Mouse (Mus musculus) embryonic facial prominence, embryonic 11.5 days (tissue): ENCODE measurements around the gene Ccdc88b. TPM values are rescaled to one million over a fixed set of nuclear protein-coding genes. Genes with fewer than 3 reads are reported as not detected.

Experiments used
- ATAC-seq: fragments of 200-750 bp; cut with Nextera tagmentation; replicated peaks from 2 replicates; pipeline ENCODE4 v1.8.0; 2017; ENCODE audit warnings: low read depth; ENCODE audit not compliant: insufficient number of reproducible peaks, low FRiP score, low TSS enrichment
- DNase-seq: peaks from one replicate; pipeline ENCODE4 v3.0.0-alpha.2; 2015; ENCODE audit warnings: low spot score
- H3K27ac ChIP-seq: fragments of 300-500 bp; sonication (generic); replicated peaks from 2 replicates; pipeline ENCODE4 v1.5.1; 2014; ENCODE audit warnings: mild to moderate bottlenecking, low read depth, low read length, control low read depth
- H3K27me3 ChIP-seq: fragments of 300-500 bp; sonication (generic); 2 replicates; pipeline ENCODE4 v1.6.1; 2014; ENCODE audit warnings: mild to moderate bottlenecking, low read length, moderate library complexity, mixed read lengths; ENCODE audit not compliant: control insufficient read depth, insufficient read depth
- H3K36me3 ChIP-seq: fragments of 300-500 bp; sonication (generic); replicated peaks from 2 replicates; pipeline ENCODE4 v1.6.1; 2014; ENCODE audit warnings: low read depth, mild to moderate bottlenecking, low read length, moderate library complexity, mixed read lengths; ENCODE audit not compliant: control insufficient read depth, insufficient read depth
- H3K4me1 ChIP-seq: fragments of 300-500 bp; sonication (generic); 2 replicates; pipeline ENCODE4 v1.6.1; 2014; ENCODE audit warnings: low read length, mixed read lengths; ENCODE audit not compliant: control insufficient read depth, insufficient read depth
- H3K4me2 ChIP-seq: fragments of 300-500 bp; sonication (generic); 2 replicates; pipeline ENCODE4 v1.6.1; 2014; ENCODE audit warnings: low read depth, mild to moderate bottlenecking, control low read depth, low read length, moderate library complexity
- H3K4me3 ChIP-seq: fragments of 300-500 bp; sonication (generic); 2 replicates; pipeline ENCODE4 v1.5.1; 2014; ENCODE audit warnings: low read depth, low read length, control low read depth
- H3K9ac ChIP-seq: fragments of 300-500 bp; sonication (generic); replicated peaks from 2 replicates; pipeline ENCODE4 v1.6.1; 2014; ENCODE audit warnings: mild to moderate bottlenecking, control low read depth, low read length
- H3K9me3 ChIP-seq: fragments of 300-500 bp; sonication (generic); replicated peaks from 2 replicates; pipeline ENCODE4 v1.6.1; 2016; ENCODE audit warnings: mild to moderate bottlenecking, low read length, inconsistent platforms, mixed read lengths; ENCODE audit not compliant: control insufficient read depth
- WGBS: fragments of 180-500 bp; shearing (Covaris S2); extraction: QIAGEN DNeasy Blood & Tissue Kit; methylation state at CpG from one replicate; pipeline ENCODE4 v1.1.7; 2014; 5-methylcytosine and 5-hydroxymethylcytosine counted together
- polyA plus RNA-seq: library from polyadenylated mRNA; unstranded; fragments of >200 nt; fragmentation: Nextera tagmentation; extraction: Ambion mirVana; gene quantifications from 2 replicates; pipeline ENCODE4 v1.2.1, GENCODE M21; 2014

Ccdc88b gene
- polyA plus RNA-seq, 1 experiment from 2014 or later: 0.39 TPM

DNA sequence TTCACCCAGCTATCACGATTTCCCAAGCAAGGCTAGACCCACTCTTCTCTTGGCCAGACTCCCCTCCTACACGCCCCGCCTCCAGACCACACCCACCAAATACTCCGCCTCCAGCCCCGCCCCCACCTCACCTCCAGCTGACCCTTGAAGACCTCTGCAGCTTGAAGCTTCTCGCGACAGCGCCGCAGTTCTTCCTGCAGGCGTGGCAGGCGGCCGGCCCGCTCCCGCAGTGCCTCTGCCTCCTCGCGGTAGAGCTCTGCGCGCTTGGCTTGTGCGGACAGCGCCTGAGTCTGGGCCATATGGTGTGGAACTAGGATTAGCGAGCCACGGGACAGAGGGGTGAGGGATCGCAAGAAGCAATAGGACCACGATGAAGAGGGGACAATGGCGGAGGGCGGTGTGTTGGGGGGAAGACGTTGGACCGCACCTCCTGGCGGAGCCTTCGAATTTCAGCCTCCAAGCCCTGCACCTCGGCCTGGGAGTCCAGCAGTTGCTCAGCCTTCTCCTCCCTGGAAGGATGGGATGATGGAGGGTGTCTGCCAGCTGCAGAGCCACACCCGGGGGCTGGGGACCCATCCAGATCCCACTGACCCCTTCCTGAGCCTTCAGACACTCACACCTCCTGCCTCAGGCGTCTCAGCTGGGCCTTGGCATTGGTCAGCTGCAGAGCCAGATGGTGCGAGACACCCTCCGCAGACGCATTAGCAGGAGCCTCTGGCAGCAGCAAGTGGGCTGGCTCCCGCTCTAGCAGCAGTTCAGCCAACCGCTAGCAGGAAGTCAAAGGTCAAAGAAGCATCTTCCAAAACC lies 2.6 kb downstream of the Ccdc88b start:
- Histone ChIP-seq H3K9me3 (no peaks in the 10 kb centered on the region), H3K9ac (peak overlapping the region; percentile 37; the same call in 1 of the 2 replicates), H3K4me1 (peaks cover 4% of the 10 kb centered on the region; the same call in 1 of the 2 replicates), H3K27me3 (no peaks in the 10 kb centered on the region; the same call in 1 of the 2 replicates), H3K27ac (no peak overlapping the region), H3K4me3 (0 out of 2 replicates have a peak overlapping the region, but pooled peaks have one; percentile 3), H3K4me2 (peak overlapping the region; percentile 32), H3K36me3 (no peaks in the 10 kb centered on the region)
- peak; percentile 40; the same call in 1 of the 2 replicates for ATAC-seq
- WGBS: 7% methylated on average over 38 of the region's 38 CpGs
- peak; percentile 76 for DNase-seq

DNA sequence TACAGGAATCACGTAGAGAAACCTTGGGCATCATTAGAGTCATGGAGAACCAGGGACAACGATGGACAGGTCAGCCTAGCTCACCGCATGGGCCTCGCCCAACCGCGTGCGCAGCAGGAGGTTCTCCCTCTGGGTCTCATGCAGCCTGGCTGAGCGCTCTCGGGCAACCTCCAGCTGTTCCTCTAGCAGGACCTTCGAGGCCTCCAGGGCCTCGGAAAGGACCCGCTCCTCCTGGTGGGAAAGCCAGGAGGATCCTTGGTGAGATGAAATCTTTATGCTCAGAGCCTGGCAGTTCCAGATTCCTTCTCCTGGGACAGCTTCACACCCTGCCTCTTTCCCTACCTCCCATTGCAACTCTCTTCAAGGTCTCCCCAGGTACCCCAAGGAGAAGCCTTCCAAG lies 3.4 kb downstream of the Ccdc88b start:
- Histone ChIP-seq H3K36me3 (no peaks in the 10 kb centered on the region), H3K4me1 (peaks cover 4% of the 10 kb centered on the region; the same call in 1 of the 2 replicates), H3K4me2 (no peak overlapping the region), H3K9ac (no peak overlapping the region), H3K27me3 (peaks cover 2% of the 10 kb centered on the region; the same call in 1 of the 2 replicates), H3K27ac (no peak overlapping the region), H3K9me3 (no peaks in the 10 kb centered on the region), H3K4me3 (no peak overlapping the region)
- DNase-seq (no peak), ATAC-seq (no peak)
- 87% methylated on average over 12 of the region's 12 CpGs for WGBS

DNA sequence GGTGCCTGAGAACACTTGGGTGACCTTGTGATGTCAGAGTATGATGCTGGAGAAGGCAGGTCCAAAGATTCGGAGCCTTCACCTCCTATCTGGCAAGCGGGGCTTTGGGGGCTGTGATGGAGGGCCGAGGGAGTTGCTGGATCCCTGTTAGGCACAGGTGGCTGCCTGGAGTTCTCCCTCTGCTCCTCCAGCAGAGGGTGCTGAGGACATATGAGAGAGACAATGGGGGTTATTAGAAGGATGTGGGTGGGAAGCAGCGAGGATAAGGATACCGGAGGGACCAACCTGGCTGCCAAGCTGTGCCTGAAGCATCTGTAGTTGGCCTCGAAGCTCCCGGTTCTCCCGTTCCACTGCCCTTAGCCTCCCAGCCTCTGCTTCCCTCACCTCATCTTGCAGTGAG lies 4.1 kb downstream of the Ccdc88b start:
- H3K9ac ChIP-seq: no peak overlapping the region
- no peak overlapping the region for H3K4me3 ChIP-seq
- no peaks in the 10 kb centered on the region for H3K9me3 ChIP-seq
- H3K4me2 ChIP-seq: no peak overlapping the region
- no peaks in the 10 kb centered on the region for H3K36me3 ChIP-seq
- no peak overlapping the region for H3K27ac ChIP-seq
- no peak for ATAC-seq
- H3K27me3 ChIP-seq: peaks cover 9% of the 10 kb centered on the region
- no peak for DNase-seq
- H3K4me1 ChIP-seq: peaks cover 4% of the 10 kb centered on the region; the same call in 1 of the 2 replicates
- 80% methylated on average over 8 of the region's 8 CpGs for WGBS

DNA sequence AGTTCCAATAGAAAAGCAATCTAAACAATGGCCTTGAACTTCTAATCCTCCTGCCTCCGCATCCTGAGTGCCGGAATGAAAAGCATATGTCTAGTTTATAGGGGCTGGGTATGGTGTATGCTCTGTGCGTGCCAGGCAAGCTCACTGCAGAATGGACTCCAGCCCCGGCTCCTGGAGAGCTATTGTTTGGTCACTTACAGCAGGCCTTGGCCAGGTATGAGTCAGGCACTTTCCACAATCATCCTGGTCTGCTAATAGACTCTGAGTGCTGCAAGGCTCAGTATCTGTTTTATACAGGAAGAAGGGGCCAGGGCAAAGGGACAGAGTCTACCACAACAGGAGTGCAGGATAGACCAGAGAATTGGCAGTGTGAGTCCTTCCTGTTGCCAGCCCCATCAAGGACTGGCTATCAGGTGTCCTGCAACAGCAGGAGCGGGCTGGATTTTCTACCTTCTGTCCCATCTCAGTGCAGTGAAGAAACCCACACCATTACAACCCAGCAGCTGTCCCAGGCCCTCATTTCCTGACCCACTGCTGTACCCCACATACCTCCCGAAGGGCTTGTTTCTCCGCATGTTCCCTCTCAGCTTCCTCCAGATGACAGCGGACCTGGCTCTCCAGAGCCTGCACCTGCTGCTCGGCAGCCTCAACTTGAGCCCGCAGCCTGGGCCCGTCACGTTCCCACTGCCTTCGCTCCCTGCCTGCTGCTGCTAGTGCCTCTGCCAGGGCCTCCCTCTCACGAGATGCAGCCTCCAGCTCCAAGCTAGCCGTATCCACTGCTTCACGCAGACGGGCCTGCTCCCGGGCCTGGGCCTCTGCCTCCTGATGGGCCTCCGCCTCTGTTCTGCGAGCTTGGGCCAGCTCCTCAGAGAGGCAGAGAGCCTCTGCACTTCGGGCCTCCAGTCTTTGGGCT lies 5.4 kb downstream of the Ccdc88b start:
- Histone ChIP-seq H3K27ac (no peak overlapping the region), H3K4me2 (no peak overlapping the region), H3K9ac (0 out of 2 replicates have a peak overlapping the region, but pooled peaks have one; percentile 6), H3K4me3 (no peak overlapping the region), H3K4me1 (peaks cover 4% of the 10 kb centered on the region; the same call in 1 of the 2 replicates), H3K27me3 (peaks cover 21% of the 10 kb centered on the region), H3K9me3 (no peaks in the 10 kb centered on the region), H3K36me3 (no peaks in the 10 kb centered on the region)
- DNase-seq (no peak), ATAC-seq (no peak)
- WGBS: 79% methylated on average over 21 of the region's 21 CpGs

DNA sequence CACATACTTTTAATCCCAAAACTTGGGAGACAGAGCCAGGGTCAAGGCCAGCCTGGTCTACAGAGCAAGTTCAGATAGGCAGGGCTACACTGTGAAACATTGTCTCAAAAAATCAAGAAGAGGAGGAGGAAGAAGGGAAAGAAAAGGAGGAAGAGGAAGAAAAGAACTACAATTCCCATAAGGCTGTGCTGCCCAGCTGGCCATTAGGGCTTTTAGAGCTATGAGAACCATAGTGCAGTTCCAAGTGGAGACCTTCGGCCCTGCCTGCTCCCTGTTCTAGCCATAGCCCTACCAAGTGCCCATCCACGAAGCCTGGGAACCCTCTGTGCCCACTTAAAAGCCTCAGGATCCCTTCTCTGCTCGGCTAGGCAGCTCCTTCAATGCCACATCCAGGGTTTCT lies 6.5 kb downstream of the Ccdc88b start:
- Histone ChIP-seq H3K36me3 (no peaks in the 10 kb centered on the region), H3K4me2 (no peak overlapping the region), H3K27me3 (peaks cover 32% of the 10 kb centered on the region), H3K4me1 (peaks cover 4% of the 10 kb centered on the region; the same call in 1 of the 2 replicates), H3K9ac (no peak overlapping the region), H3K4me3 (no peak overlapping the region), H3K9me3 (no peaks in the 10 kb centered on the region), H3K27ac (no peak overlapping the region)
- DNase-seq (no peak), ATAC-seq (no peak)
- WGBS: 77% methylated on average over 3 of the region's 3 CpGs

DNA sequence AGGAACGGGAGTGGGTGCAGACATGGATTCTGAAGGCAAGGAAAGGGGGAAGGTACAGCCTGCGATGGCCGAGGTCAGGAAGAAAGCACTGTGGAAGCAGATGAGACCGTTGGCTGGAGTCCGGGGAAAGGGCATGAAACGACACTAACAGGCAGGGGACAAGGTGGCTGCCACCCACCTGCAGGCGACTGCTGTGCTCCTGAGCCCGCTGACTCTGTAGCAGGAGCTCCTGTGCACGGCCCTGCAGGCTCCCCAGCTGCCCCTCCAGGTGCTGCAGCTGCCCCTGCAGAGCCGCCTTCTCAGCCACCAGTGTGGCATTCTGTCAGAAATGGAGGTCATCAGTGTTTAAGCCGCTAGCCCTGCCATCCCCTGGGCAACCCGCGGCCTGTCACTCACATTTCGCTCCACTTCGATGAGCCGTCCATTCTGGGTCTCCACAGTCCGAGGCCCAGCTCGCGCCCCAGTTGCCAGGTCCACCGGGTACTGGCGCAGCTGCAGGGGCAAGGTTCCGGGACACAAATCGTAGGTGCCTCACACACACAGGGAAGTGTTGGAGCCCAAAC lies 8.4 kb downstream of the Ccdc88b start:
- ATAC-seq (no peak), DNase-seq (no peak)
- Histone ChIP-seq H3K4me1 (no peaks in the 10 kb centered on the region; the same call in 1 of the 2 replicates), H3K4me2 (no peak overlapping the region), H3K36me3 (no peaks in the 10 kb centered on the region), H3K9ac (no peak overlapping the region), H3K9me3 (no peaks in the 10 kb centered on the region), H3K27ac (no peak overlapping the region), H3K4me3 (no peak overlapping the region), H3K27me3 (peaks cover 37% of the 10 kb centered on the region)
- whole genome bisulfite sequencing: 65% methylated on average over 23 of the region's 23 CpGs

DNA sequence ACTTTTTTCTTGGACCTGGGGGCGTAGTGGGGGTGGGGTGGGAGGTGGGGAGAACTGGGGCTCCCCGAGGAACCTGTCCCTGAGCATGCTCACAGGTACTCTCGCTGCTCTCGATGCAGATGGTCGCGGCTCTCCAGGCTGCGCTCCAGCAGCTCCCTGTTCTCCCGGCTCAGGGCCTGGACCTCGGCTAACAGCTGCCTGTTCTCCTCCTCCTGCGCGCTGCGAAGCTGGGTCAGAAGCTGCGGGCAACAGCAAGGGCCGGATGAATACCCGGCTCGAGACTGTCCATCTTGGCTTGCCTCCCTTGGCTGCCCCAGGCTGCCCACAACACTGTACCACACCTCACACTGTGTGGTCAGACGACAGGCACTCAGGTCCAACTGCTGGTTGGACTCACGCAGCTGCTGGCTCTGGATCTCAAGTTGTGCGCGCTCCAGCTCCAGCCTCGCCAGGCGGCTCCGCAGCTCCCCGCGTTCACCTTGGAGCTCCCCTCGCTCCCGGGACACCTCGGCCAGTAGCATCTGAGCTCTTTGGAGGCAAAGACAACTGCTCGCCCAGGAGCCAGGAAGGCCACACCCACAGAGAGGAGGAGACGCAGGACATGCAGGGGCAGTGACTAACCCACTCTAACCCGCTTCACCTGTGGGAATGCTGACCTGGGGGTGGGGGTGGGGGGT lies 10.0 kb downstream of the Ccdc88b start:
- Histone ChIP-seq H3K27me3 (peaks cover 37% of the 10 kb centered on the region), H3K27ac (no peak overlapping the region), H3K9me3 (no peaks in the 10 kb centered on the region), H3K9ac (peak overlapping the region; percentile 18; the same call in 1 of the 2 replicates), H3K4me3 (peak overlapping the region; percentile 22), H3K36me3 (no peaks in the 10 kb centered on the region), H3K4me1 (no peaks in the 10 kb centered on the region; the same call in 1 of the 2 replicates), H3K4me2 (peak overlapping the region; percentile 40)
- no peak for ATAC-seq
- WGBS: 3% methylated on average over 31 of the region's 31 CpGs
- DNase-seq: peak; percentile 21
